Mouse (Mus musculus) small intestine, adult 2 months (tissue): ENCODE results near the gene Gga2.

ENCODE experiments used
- CTCF ChIP-seq: fragments of 200-500 bp; IDR thresholded peaks from 2 replicates; pipeline ENCODE4 v1.5.1; 2012; ENCODE audit warnings: low read depth, mild to moderate bottlenecking, control low read depth, inconsistent platforms, low read length, moderate library complexity, mixed read lengths; ENCODE audit not compliant: insufficient replicate concordance, insufficient read length; ENCODE audit errors: extremely low read depth
- POLR2A ChIP-seq: fragments of 200-500 bp; IDR thresholded peaks from 2 replicates; pipeline ENCODE4 v1.6.1; 2012; ENCODE audit warnings: low read depth, mild to moderate bottlenecking, control low read depth, inconsistent platforms, low read length, moderate library complexity

GRCm38 (mm10) chr7:121968816-121969215 is 52.2 kb downstream of the Gga2 start:
- no peak for TF ChIP-seq CTCF
- no peak for TF ChIP-seq POLR2A
